In genomic region chr3:63560745-63561151, GRCm38 (mm10) we compare ENCODE assay signal across 14 mouse cellular contexts.
DNase-seq lines count a peak whose midpoint lies in the region.
"Had no signal": no experiment of that assay in that cellular context is flagged by ENCODE, and none has a peak within 500 bp of the region (broad histone marks: within the 10 kb centered on the region; RNA-seq: fewer than 3 reads in every experiment).

No protein-coding gene starts in this region.

- peak; percentile 58 for DNase-seq in kidney, adult 18-20 months
- peak; percentile 91 for DNase-seq in kidney, adult 9 months
- peak; percentile 33 for DNase-seq in kidney, postnatal 10 days
- peak; percentile 67 for DNase-seq in yolk sac, embryonic 10.5 days (ENCODE audit: low spot score)
- no peak for DNase-seq in heart, postnatal 10 days
- DNase-seq in adrenal gland, postnatal 25 days = no peak
- no peak for DNase-seq in retina, embryonic 14.5 days (ENCODE audit: low spot score)
- DNase-seq: adrenal gland, adult 2 months; B cell, adult 2 months; cerebellum, adult 8-10 months; cerebellum, postnatal 25 days; gastrocnemius, postnatal 14 days; lung, postnatal 36 days; thymus, adult 2 months had no signal

- intact Hi-C loops in heart, postnatal 10 days (cut with DNase I) = no loop called here

Comparison
In these comparisons a context has a peak if more than half of its experiments do, and no peak if none do; other contexts are left out.
1. DNase-seq: peak in kidney, adult 18-20 months (single experiment), kidney, adult 9 months (single experiment), kidney, postnatal 10 days (single experiment) and yolk sac, embryonic 10.5 days (single experiment); none in heart, postnatal 10 days (0 of 2), adrenal gland, postnatal 25 days (single experiment) and retina, embryonic 14.5 days (single experiment).